Mouse (Mus musculus): ENCODE measurements around the gene Olfr1293-ps. TPM values are rescaled to one million over a fixed set of nuclear protein-coding genes. Genes with fewer than 3 reads are reported as not detected.

Gene Olfr1293-ps
- total RNA-seq (2021): not detected

DNA sequence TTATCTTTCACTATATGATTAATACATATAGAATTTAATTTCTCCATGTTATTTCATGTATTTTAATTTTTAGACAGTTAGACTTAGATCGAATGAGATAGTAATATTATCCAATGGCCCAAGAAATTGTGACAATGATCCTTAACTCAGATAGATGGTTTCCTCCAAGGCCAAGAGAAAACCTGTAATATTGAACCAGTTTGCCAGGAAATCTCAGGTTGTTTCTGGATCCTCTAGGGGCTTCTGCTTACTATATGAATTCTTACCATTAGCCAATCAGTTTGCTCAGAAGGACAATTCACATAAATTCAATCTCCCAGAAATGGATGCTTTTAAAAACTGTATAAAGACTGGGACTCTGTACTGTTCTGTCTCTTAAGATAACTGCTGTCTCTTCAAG, at the start of gene Olfr1293-ps:
TSS of gene Olfr1293-ps (plus strand) at position 301 of the 400 bp plus-strand sequence.
- no peak for DNase-seq
- intact Hi-C loops (cut with DNase I): no loop called here

- intact Hi-C loops (cut with DNase I): no loop called here
- no peak for DNase-seq
Observed at GRCm38 (mm10) chr2:111480519-111480918, 44.5 kb upstream of the Olfr1293-ps start, which contains the start of gene Olfr1289. Gene Olfr1289 (plus strand): TSS chr2:111480819.

DNA sequence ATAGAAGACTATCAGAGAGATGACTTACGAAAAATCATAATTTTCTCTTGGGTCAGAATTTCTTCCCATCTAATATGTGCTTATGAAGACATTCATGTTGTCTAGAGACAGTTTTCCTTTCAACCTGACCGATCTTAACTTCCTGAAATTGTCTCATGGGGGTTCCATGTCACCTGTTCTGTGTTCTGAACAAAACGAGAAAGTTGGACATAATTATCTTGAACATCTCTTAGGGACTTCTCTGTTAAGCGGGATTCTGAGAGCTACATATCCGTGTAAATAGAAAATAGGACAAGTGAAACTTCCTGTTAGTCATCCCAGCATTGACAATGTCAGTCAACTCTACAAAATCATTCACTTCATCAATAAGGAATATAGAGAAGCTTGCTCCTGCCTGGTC, 31.3 kb upstream of the Olfr1293-ps start, which contains the start of gene Olfr1290:
TSS of gene Olfr1290 (minus strand) at position 101 of the 400 bp plus-strand sequence.
- intact Hi-C loops (cut with DNase I): no loop called here
- no peak for DNase-seq

DNA sequence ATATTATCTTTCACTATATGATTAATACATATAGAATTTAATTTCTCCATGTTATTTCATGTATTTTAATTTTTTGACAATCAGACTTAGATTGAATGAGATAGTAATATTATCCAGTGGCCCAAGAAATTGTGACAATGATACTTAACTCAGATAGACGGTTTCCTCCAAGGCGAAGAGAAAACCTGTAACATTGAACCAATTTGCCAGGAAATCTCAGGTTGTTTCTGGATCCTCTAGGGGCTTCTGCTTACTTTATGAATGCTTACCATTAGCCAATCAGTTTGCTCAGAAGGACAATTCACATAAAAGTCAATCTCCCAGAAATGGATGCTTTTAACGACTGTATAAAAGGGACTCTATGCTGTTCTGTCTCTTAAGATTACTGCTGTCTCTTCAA, 28.1 kb upstream of the Olfr1293-ps start, which contains the start of gene Olfr1291-ps1:
TSS of gene Olfr1291-ps1 (plus strand) at position 301 of the 400 bp plus-strand sequence.
- intact Hi-C loops (cut with DNase I): no loop called here
- no peak for DNase-seq

GRCm38 (mm10) chr2:111517451-111517850, 7.6 kb upstream of the Olfr1293-ps start:
- DNase-seq: no peak
- intact Hi-C loops (cut with DNase I): no loop called here

- no peak for DNase-seq
- intact Hi-C loops (cut with DNase I): no loop called here
Observed at GRCm38 (mm10) chr2:111540191-111540590, 15.2 kb downstream of the Olfr1293-ps start, which contains the start of gene Olfr1294. Gene Olfr1294 (minus strand): TSS chr2:111540291.

DNA sequence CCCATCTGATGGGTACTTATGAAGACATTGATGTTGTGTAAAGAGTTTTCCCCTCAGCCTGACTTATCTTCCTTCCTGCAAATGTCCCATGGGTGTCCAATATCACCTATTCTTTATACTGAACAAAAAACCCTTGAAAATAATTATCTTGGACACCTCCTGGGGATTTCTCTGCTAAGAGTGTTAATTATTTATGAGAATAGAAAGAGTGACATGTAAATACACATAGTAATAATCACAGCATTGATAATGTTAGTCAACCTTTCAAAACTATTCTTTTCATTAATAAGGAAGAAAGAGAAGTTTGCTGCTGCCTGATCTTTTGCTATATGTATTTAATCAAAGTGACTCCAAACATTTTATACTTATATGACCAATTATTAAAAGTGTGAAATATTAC, 44.6 kb downstream of the Olfr1293-ps start, which contains the start of gene Olfr1295:
TSS of gene Olfr1295 (minus strand) at position 101 of the 400 bp plus-strand sequence.
- no peak for DNase-seq
- intact Hi-C loops (cut with DNase I): no loop called here

Other genes starting within 250 kb of the Olfr1293-ps start
- gene Olfr1278, start 235.1 kb upstream of the Olfr1293-ps start, total RNA-seq (2021): not detected
- not detected for gene Olfr1279, start 224.6 kb upstream of the Olfr1293-ps start, total RNA-seq (2021)
- gene Olfr1280, start 211.2 kb upstream of the Olfr1293-ps start, total RNA-seq (2021): not detected
- not detected for gene Olfr1281, start 198.7 kb upstream of the Olfr1293-ps start, total RNA-seq (2021)
- not detected for gene Olfr1282, start 189.1 kb upstream of the Olfr1293-ps start, total RNA-seq (2021)
- not detected for gene Olfr1283, start 158.4 kb upstream of the Olfr1293-ps start, total RNA-seq (2021)
- not detected for gene Olfr1284, start 149.7 kb upstream of the Olfr1293-ps start, total RNA-seq (2021)
- not detected for gene Olfr1286, start 102.1 kb upstream of the Olfr1293-ps start, total RNA-seq (2021)
- not detected for gene Olfr1287, start 76.1 kb upstream of the Olfr1293-ps start, total RNA-seq (2021)
- not detected for gene Olfr1288, start 51.1 kb upstream of the Olfr1293-ps start, total RNA-seq (2021)
- not detected for gene Olfr1289, start 44.4 kb upstream of the Olfr1293-ps start, total RNA-seq (2021)
- not detected for gene Olfr1290, start 31.4 kb upstream of the Olfr1293-ps start, total RNA-seq (2021)
- gene Olfr1291-ps1, start 28.0 kb upstream of the Olfr1293-ps start, total RNA-seq (2021): not detected
- not detected for gene Olfr1294, start 15.1 kb downstream of the Olfr1293-ps start, total RNA-seq (2021)
- not detected for gene Olfr1295, start 44.5 kb downstream of the Olfr1293-ps start, total RNA-seq (2021)
- gene Olfr1297, start 101.3 kb downstream of the Olfr1293-ps start, total RNA-seq (2021): not detected
- not detected for gene Olfr1298, start 124.0 kb downstream of the Olfr1293-ps start, total RNA-seq (2021)
- gene Olfr1299, start 136.2 kb downstream of the Olfr1293-ps start, total RNA-seq (2021): not detected
- gene Olfr1301, start 225.8 kb downstream of the Olfr1293-ps start, total RNA-seq (2021): not detected

All from left cerebral cortex, postnatal 4 days (tissue).